Mouse (Mus musculus) T-helper 17 cell (primary cell): ENCODE results near the gene Mesd.

ENCODE experiments used
- in situ Hi-C, 2 experiments: fragments of 300-600 bp; cut with MboI, MseI; formaldehyde crosslinking; loops; 1 replicate in 1 of 2; 2 replicates in 1 of 2; pipeline ENCODE4 v1.15.1; 2025; ENCODE audit warnings: high pct_unique_total_duplicates in 2 of 2

Gene Mesd

GRCm38 (mm10) chr7:83884021-83884658 is at the start of gene Mesd, which contains the start of gene Tlnrd1:
Gene Mesd, plus strand, starts transcription at chr7:83884466.
Gene Tlnrd1, minus strand, starts transcription at chr7:83884305.
- in situ Hi-C loops: loop anchor here (5.0 to 25.0 kb wide), 2 partner anchors 778 to 1017 kb away; partner anchors contain the start of gene Mex3b (in 1 of the 2)

DNA sequence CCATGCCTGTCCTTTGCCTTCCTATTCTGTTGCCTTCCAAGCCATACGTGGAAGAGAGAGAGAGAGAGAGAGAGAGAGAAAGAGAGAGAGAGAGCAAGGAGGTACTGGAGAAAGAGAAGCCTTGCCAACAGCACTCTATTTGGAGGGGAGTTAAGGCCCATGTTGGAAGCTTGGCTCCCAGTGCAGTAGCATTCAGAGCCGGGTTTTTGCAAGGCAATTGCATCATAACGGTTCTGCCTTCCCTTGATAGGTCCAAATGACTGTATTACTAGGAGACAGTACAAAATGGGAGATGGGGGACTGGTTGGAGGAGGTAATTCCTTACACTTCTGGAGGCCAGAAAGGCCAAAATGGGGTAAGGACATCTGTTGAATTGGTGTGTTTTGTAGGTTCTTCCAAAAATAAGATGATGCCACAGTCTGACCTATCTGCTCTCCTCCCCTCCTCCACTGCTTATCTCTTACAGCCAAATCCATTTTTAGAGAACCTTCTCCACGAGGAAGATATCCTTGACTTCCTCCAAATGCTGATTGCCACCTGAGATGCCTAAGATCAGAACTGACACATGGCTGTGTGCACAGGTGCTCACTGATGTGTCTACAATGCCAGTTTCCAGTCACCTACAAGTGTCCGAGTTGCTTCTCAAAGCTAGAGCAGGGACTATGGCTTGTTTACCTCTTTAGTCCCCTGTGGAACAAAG is 45.6 kb upstream of the Mesd start:
- in situ Hi-C loops: no loop called here

DNA sequence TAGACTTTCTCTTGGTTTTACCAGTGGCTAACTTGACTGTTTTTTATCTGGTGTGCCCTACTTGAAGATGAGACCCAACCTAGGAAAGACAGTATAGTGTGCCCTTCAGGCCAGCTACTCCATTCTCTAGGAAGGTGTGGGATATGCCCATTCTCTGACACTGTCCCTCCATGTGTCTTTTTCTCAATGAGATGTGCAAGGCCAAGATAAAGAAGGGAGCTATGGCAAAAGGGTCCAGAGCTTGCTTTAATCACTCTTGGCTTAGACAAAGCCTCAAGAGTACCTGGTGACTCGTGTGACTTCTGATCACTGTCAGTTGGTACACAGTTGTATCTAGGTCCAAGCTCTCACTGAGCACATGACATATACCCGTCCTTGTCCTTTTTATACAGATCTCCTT is 44.2 kb upstream of the Mesd start:
- in situ Hi-C loops: no loop called here

- in situ Hi-C loops: no loop called here
These were observed 41.6 kb upstream of the Mesd start for GRCm38 (mm10) chr7:83842486-83843259.

DNA sequence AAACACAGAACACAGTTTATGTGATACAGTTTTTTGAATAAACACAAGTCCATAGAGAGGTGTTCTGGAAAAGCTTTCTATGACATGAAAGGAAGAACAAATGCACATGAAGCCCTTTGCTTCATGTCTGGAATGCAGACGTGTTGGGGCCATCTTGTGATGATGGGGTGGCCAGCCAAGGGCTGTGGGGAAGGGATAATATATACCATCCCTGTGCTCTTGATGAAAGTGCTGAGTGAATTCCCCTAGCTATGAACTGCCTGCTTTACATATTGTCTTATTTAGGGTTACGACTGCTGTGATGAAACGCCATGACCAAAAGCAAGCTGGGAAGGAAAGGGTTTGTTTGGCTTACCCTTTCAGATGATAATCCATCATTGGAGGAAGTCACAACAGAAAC is 39.5 kb upstream of the Mesd start:
- in situ Hi-C loops: no loop called here

DNA sequence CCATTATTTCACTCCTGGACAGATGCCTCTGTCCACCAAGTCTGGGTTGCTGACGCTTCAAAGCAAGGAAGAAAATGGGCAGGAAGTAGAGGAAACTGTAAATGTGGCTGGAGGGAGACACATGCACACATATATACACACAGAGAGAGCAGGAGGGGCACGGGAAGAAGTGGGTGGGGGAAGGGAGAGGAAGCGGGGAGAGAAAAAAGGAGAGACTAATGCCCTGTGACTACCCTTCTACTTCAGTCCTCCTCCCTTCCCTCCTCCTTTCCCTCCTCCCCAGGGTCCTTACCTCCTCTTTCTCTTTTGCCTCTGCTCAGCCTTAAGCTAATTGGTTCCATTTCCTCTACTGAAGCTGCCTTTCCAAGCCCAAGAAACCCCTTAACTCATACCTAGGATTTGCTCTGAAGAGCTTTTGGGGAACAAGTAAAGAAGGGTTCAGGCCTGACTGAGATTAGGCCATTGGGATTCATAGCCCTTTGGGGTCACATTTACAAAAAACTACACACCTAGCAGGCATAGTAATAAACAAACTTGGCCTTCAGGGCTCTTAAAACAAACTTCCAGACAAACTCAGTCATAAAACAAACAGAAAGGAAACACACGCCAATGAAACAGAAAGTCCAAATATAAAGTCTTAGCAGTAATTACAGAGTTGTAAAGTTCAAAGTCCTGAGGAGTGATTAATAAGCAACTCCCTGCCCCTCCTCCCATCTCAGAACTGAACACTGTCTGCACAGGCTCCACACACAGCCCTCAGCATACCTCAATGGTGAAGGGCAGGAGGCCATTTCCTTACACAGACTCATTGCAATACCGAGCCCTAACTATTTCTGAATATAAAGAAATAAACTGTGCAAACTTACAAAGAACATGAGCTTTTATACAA is 36.8 kb upstream of the Mesd start:
- in situ Hi-C loops: no loop called here

DNA sequence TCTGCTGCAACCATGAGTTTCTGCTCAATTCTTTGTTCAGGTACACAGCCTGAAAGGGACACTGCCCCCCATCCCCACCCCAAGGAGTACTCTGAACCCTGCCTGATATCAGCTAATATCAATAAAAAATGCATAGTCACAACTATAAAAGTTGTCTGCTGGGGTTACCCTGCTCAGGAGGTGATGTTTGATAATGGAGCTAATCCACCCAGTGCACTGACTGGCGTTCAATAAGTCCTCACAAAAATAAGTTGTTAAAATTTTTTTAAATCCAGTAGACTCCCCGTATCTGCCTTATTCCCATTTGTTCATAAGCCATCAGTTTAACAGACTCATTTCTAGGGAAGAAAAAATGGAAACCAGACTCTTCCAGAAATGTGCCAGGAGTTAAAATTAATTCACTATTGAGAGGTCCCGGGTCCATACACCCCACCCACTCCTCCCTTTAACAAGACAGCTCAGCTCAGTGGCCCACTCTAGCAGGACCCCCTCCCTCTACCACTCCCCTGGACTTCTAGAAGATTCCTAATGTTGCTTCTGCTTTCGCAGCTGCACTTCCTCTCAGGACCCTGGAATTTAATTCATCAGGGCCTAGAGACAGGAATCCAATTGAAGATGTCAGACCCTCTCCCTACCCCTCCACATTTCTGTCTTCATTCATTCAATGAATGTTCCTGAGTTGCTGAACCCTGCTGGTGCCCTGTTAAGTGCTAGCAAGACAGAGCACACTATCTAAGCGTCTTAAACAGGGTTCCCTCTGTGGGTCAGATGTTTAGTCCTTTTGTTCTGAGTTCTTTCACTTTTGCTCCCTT is 32.5 kb upstream of the Mesd start:
- in situ Hi-C loops: no loop called here

GRCm38 (mm10) chr7:83852381-83853380 is 31.6 kb upstream of the Mesd start:
- in situ Hi-C loops: no loop called here

- in situ Hi-C loops: no loop called here
These were observed 29.1 kb upstream of the Mesd start for GRCm38 (mm10) chr7:83855203-83855602.

GRCm38 (mm10) chr7:83856353-83857207 is 27.7 kb upstream of the Mesd start:
- in situ Hi-C loops: no loop called here

DNA sequence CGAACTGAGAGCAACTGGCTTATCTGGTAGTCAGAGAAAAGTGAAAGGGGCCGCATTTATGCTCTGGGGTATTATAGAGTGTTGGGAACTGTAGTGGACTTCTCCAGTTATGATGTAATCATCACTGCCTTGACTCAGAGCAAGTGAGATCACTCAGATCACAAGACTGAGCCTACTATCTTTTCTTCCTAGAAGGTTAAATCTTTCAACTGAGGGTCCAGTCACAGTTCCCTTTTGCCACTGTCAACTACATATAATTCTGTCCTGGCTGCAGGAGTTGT is 27.1 kb upstream of the Mesd start:
- in situ Hi-C loops: no loop called here

GRCm38 (mm10) chr7:83857921-83858320 is 26.3 kb upstream of the Mesd start:
- in situ Hi-C loops: no loop called here

GRCm38 (mm10) chr7:83859378-83860083 is 24.7 kb upstream of the Mesd start:
- in situ Hi-C loops: loop anchor here in 1 of 2 experiments (5.0 kb wide), 1 partner anchor 992 kb away; the partner anchor contains the start of gene Mex3b

DNA sequence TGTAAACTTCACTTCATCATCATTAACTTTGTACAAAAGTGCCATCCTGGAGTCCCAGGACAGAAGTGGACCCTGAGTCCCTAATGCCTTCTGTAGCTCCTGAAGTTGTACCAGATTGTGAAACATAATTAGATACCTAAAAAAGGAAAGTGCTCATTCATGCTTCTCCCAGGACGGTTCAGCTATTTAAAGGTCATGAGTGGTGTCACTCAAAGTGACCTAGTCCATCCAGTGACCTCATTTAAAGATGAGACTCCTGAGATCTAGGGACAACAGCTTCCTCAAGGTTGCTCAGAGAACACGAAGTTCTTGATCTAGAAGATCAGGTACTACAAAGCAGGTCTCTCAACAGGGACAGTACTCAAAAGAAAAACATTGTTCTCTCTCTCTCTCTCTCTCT is 20.7 kb upstream of the Mesd start:
- in situ Hi-C loops: loop anchor here in 1 of 2 experiments (5.0 kb wide), 1 partner anchor 996 kb away; the partner anchor contains the start of gene Mex3b

DNA sequence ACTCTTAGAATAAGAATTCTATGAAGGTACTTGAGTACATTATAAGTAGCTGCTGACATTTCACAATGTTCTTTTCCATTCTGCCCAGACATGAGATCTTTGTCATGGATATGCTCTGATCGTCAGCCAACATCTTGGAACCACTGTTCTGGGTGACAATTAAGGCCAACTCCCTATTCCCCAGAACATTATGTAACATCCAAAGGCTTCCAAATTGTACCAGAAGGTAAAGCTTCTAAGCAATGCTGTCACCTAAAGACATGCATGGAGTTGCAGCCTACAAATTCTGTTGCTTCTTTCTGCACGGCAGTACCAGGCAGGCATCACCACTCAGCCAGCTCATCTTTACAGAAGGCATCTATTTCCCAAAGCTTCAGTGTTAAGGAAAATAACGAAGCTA is 16.1 kb upstream of the Mesd start:
- in situ Hi-C loops: no loop called here

DNA sequence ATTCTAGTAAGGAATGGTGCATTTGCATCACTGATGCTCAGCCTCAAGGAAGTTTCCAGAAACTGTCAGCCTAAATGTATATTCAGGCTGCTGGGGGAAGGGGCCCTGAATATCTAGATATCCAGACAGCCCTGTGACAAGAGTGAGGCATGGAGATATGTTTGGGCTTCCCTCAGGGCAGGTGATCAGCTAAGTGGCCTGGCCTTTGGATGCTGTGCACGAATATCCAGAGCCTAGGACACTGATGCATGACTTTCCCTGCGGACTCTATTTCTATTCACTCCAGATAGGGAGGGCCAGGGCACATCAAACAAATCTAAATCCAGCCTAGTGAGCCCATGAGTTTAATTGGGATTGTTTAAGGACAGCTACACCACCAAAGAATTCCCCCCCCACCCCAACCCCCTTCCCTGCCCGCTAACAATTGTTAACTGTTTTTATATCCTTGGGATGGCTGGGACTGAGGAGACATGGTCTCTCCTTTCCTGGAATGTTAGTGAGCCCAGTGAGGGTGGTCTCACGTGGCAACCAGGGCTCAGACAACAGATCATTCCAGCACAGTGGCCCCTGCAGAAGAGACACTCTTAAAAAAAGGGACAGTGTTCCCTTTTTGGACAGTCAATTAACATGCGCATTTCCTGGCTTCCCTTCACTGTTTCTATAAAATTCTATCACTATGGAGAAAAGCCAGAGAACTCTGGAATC is 14.3 kb upstream of the Mesd start:
- in situ Hi-C loops: no loop called here

DNA sequence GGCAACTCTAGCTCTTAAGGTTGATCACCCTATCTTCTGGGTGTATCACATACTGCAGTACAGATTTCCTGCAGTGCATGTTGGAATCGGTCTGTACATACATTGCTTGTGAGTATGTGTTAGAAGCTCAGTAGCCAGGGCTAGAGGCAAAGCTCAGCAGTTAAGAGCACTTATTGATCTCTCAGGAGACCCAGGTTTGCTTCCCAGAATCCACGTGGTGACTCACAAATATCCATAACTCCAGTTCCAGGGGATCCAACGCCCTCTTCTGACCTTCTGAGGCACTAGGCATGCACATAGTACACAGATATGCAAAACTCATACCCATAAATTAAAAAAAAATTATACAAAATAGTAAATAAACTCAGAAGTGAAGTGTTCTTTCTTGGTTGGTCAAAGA is 7.2 kb upstream of the Mesd start:
- in situ Hi-C loops: loop anchor here in 1 of 2 experiments (25.0 kb wide), 1 partner anchor 785 kb away; no protein-coding TSS in a partner anchor
